Mouse (Mus musculus): ENCODE measurements around the gene Zfy1. TPM values are rescaled to one million over a fixed set of nuclear protein-coding genes. Genes with fewer than 3 reads are reported as not detected.
"Not testable (repeated sequence)": the region's sequence is repeated elsewhere in the genome, so short reads cannot be mapped to it uniquely, and the experiment has no call there.

Zfy1 gene
- total RNA-seq (2021), result not detected

GRCm38 (mm10) chrY:797309-797708 lies at the start of gene Zfy1:
TSS of gene Zfy1 (minus strand) at chrY:797409.
- peak in 1 of 2 experiments; percentile 16 for DNase-seq (ENCODE audit: extremely low spot score in 1 of 2, low spot score in 2 of 2)
- intact Hi-C loops (cut with DNase I), result not testable (repeated sequence)

GRCm38 (mm10) chrY:818396-818795 lies 21.2 kb upstream of the Zfy1 start, which contains the start of gene Uba1y:
TSS of gene Uba1y (plus strand) at chrY:818649.
- intact Hi-C loops (cut with DNase I), result no loop called here
- no peak for DNase-seq (ENCODE audit: extremely low spot score in 1 of 2, low spot score in 2 of 2)

DNA sequence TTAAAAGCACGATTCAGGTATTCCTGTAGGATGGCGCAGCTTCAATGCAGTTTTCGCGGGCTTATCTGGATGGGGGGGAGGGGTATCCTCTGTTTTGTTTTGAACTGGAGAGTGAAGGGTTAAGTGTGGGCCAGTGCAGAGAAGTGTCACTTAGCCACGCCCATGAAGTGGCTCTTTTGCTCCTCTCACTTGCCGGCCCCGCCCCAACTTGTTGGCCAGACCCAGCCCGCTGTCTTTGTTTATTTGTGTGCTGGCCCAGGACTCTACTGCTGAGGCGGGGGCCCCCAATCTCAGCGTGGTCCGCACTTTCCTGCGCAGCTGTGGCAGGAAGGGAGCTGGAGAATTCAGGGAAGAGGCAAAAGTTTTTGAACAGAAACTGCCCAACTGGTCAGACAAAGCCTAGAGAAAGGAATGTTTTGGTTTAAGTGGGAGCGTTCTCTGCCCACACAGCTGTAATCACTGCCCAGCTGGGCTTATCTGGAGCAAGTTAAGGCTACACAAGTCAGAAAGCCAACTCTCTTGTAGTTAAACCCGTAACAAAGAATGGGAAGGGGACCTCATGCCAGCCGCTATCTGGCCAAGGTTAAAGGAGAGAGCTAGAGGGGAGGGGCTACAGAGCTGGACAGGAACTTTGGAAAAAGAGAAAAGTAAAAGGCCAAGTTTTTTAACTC lies 11.9 kb upstream of the Zfy1 start:
- intact Hi-C loops (cut with DNase I), result no loop called here
- DNase-seq (ENCODE audit: extremely low spot score in 1 of 2, low spot score in 2 of 2), result peak in 1 of 2 experiments; percentile 31

Other genes with a start within 250 kb of the Zfy1 start
- not detected for gene Uba1y, start 21.2 kb upstream of the Zfy1 start, total RNA-seq (2021)
- 10 to 100 TPM in 1 of 2 experiments, under 1 TPM in 1; 0.04 to 20.7 TPM for gene Kdm5d, start 100.4 kb upstream of the Zfy1 start, total RNA-seq (2021)
- gene Eif2s3y, start 213.1 kb upstream of the Zfy1 start, total RNA-seq (2021), result 10 to 100 TPM in 1 of 2 experiments, not detected in 1; 84.0 TPM